Mouse (Mus musculus) intestine, postnatal 0 days (tissue): ENCODE measurements around the gene Nfe2l2. TPM values are rescaled to one million over a fixed set of nuclear protein-coding genes. Genes with fewer than 3 reads are reported as not detected.

Experiments used
- ATAC-seq: fragments of 200-750 bp; cut with Nextera tagmentation; 2 replicates; pipeline ENCODE4 v1.8.0; 2017; ENCODE audit warnings: mild to moderate bottlenecking, moderate TSS enrichment, moderate library complexity
- H3K27ac ChIP-seq: fragments of 300-500 bp; sonication (generic); 2 replicates; pipeline ENCODE4 v1.5.1; 2014; ENCODE audit warnings: mild to moderate bottlenecking, low read depth, low read length, moderate library complexity
- H3K27me3 ChIP-seq: fragments of 300-500 bp; sonication (generic); replicated peaks from 2 replicates; pipeline ENCODE4 v1.6.1; 2014; ENCODE audit warnings: low read length, mixed read lengths; ENCODE audit not compliant: control insufficient read depth, insufficient read depth
- H3K36me3 ChIP-seq: fragments of 300-500 bp; sonication (generic); 2 replicates; pipeline ENCODE4 v1.6.1; 2014; ENCODE audit warnings: mild to moderate bottlenecking, moderate library complexity; ENCODE audit not compliant: control insufficient read depth, insufficient read depth
- H3K4me1 ChIP-seq: fragments of 300-500 bp; sonication (generic); replicated peaks from 2 replicates; pipeline ENCODE4 v1.6.1; 2014; ENCODE audit warnings: antibody characterized with exemption, low read length, mixed read lengths; ENCODE audit not compliant: control insufficient read depth, insufficient read depth
- H3K4me2 ChIP-seq: fragments of 300-500 bp; sonication (generic); replicated peaks from 2 replicates; pipeline ENCODE4 v1.6.1; 2014; ENCODE audit warnings: low read depth, mild to moderate bottlenecking, moderate library complexity
- H3K4me3 ChIP-seq: fragments of 300-500 bp; sonication (generic); 2 replicates; pipeline ENCODE4 v1.5.1; 2014; ENCODE audit warnings: low read depth, low read length
- H3K9ac ChIP-seq: fragments of 300-500 bp; sonication (generic); 2 replicates; pipeline ENCODE4 v1.6.1; 2014; ENCODE audit warnings: mild to moderate bottlenecking, low read depth, low read length
- H3K9me3 ChIP-seq: fragments of 300-500 bp; sonication (generic); 2 replicates; pipeline ENCODE4 v1.6.1; 2016; ENCODE audit warnings: mixed run types; ENCODE audit not compliant: control insufficient read depth
- CTCF ChIP-seq: sonication (generic); IDR thresholded peaks from 2 replicates; pipeline ENCODE4 v1.5.1; 2016; ENCODE audit warnings: low read depth, mild to moderate bottlenecking, control low read depth, antibody characterized with exemption, moderate library complexity
- WGBS: fragments of 180-500 bp; shearing (Covaris S2); extraction: QIAGEN DNeasy Blood & Tissue Kit; methylation state at CpG from one replicate; pipeline ENCODE4 v1.1.7; 2014; 5-methylcytosine and 5-hydroxymethylcytosine counted together
- polyA plus RNA-seq: library from polyadenylated mRNA; unstranded; fragments of >200 nt; fragmentation: Nextera tagmentation; extraction: Ambion mirVana; gene quantifications from 2 replicates; pipeline ENCODE4 v1.2.1, GENCODE M21; 2015

The Nfe2l2 gene
- polyA plus RNA-seq, 1 experiment from 2014 or later: 93.6 TPM

DNA sequence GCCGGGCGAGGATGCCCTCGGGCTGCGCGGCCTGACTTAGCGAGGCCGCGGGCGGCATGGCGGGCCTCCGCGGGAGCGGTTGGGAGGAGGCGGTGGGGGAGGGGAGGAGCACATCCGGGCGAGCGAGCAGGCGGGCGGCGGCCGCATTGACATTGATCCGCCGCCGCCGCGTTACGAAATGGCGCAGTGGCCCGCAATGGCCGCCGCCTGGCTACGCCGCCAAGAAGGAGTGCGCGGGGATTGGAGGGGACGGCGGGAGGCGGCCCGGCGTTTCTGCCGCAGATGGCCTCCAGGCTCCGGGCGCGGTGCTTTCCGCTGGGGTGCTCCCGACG, 44.8 kb downstream of the Nfe2l2 start:
- 0% methylated on average over 31 of the region's 47 CpGs for WGBS
- Histone ChIP-seq H3K9me3 (no peaks in the 10 kb centered on the region), H3K27ac (peak overlapping the region; percentile 97), H3K9ac (peak overlapping the region; percentile 98), H3K27me3 (no peaks in the 10 kb centered on the region), H3K4me1 (0 out of 2 replicates have a peak, but pooled peaks cover 2% of the 10 kb centered on the region), H3K4me2 (peak overlapping the region; percentile 62), H3K4me3 (peak overlapping the region; percentile 94), H3K36me3 (peaks cover 26% of the 10 kb centered on the region)
- TF ChIP-seq CTCF: peak; percentile 26; the same call in 1 of the 2 replicates
- peak; percentile 78 for ATAC-seq

GRCm38 (mm10) chr2:75658727-75659628, 45.5 kb downstream of the Nfe2l2 start, which contains the start of gene Hnrnpa3:
Gene Hnrnpa3, plus strand, starts transcription at chr2:75659261.
- H3K9ac ChIP-seq: peak within 1 kb of the TSS; percentile 98
- WGBS: under 1% methylated on average over 93 of the region's 102 CpGs
- 0 out of 2 replicates have a peak, but pooled peaks cover 2% of the 10 kb centered on the region for H3K4me1 ChIP-seq
- peak; percentile 95 for ATAC-seq
- H3K4me2 ChIP-seq: peak within 1 kb of the TSS; percentile 62
- no peaks in the 10 kb centered on the region for H3K9me3 ChIP-seq
- H3K27me3 ChIP-seq: no peaks in the 10 kb centered on the region
- peaks cover 20% of the 10 kb centered on the region for H3K36me3 ChIP-seq
- H3K27ac ChIP-seq: peak within 1 kb of the TSS; percentile 97
- H3K4me3 ChIP-seq: peak within 1 kb of the TSS; percentile 94
- TF ChIP-seq CTCF: peak; percentile 12

DNA sequence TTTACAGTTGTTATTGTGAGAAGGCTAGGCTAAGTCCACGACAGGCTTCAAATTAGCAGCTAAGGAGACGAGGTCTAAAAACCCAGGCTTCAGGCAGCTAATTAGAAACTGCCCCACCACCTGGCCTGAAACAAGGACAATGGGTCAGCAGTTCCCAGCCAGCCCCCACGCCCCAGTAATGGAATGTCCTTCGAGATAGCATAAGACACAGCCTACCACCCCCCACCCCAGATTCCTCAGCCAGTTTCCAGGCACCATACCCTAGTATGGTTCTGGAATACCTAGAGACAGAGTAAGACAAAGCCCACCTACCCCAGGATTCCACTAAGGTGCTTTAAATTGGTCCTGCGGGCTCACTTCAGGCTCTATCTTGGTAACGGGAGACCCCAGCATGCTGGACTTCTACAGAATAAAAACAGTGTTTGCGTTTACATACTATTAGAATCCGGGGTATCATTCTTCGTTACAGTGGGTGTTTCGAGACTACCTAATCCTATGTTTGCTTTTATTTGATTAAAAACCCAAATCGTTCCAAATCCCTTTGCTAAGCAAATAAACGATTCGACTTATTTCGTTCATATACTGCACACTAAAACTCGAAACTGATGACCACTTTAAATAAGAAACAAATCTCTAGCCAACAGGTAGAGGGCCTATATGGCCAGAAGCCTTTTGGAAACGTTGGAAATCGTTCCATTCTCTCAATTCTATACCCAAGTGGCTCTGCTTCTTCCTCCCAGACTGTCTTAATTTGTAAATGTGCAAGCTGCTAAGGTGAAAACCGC, 46.3 kb downstream of the Nfe2l2 start:
- peaks cover 11% of the 10 kb centered on the region; the same call in 1 of the 2 replicates for H3K36me3 ChIP-seq
- peak overlapping the region; percentile 83 for H3K9ac ChIP-seq
- H3K27me3 ChIP-seq: no peaks in the 10 kb centered on the region
- WGBS: 3% methylated on average over 18 of the region's 18 CpGs
- peak overlapping the region; percentile 94 for H3K4me3 ChIP-seq
- no peaks in the 10 kb centered on the region for H3K9me3 ChIP-seq
- H3K27ac ChIP-seq: peak overlapping the region; percentile 95
- 0 out of 2 replicates have a peak, but pooled peaks cover 2% of the 10 kb centered on the region for H3K4me1 ChIP-seq
- TF ChIP-seq CTCF: no peak
- no peak for ATAC-seq
- H3K4me2 ChIP-seq: peak overlapping the region; percentile 62

- no peak overlapping the region for H3K4me3 ChIP-seq
- H3K36me3 ChIP-seq: no peaks in the 10 kb centered on the region
- 96% methylated on average over 5 of the region's 5 CpGs for WGBS
- no peaks in the 10 kb centered on the region for H3K9me3 ChIP-seq
- TF ChIP-seq CTCF: no peak
- H3K27me3 ChIP-seq: no peaks in the 10 kb centered on the region
- no peak overlapping the region for H3K27ac ChIP-seq
- H3K4me1 ChIP-seq: 0 out of 2 replicates have a peak, but pooled peaks cover 2% of the 10 kb centered on the region
- no peak overlapping the region for H3K9ac ChIP-seq
- no peak for ATAC-seq
- no peak overlapping the region for H3K4me2 ChIP-seq
Measured at GRCm38 (mm10) chr2:75656924-75657323, 47.5 kb downstream of the Nfe2l2 start.

DNA sequence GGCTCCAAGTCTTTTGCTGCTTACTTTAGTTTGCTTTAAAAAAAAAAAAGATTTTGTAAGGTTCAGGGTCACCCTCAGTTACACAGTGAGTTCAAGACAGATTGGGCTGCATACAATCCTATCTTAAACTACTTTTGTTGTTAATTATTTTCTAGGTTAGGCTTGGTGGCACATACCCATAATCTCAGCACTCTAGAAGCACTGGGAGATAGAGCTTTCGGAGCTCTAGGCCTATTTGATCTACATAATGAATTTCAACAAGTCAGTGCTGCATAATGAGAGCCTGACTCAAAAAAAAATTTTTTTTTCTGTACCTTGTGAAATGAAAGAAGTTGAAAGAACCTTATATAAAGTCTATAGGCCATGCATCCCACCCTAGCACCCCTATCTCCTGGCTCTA, 49.8 kb downstream of the Nfe2l2 start:
- H3K4me2 ChIP-seq: no peak overlapping the region
- no peak for ATAC-seq
- no peaks in the 10 kb centered on the region for H3K36me3 ChIP-seq
- no peaks in the 10 kb centered on the region for H3K9me3 ChIP-seq
- H3K27ac ChIP-seq: no peak overlapping the region
- H3K9ac ChIP-seq: no peak overlapping the region
- H3K4me3 ChIP-seq: no peak overlapping the region
- no peaks in the 10 kb centered on the region for H3K27me3 ChIP-seq
- 0 out of 2 replicates have a peak, but pooled peaks cover 2% of the 10 kb centered on the region for H3K4me1 ChIP-seq
- TF ChIP-seq CTCF: no peak
- WGBS: 43% methylated on average over 1 of the region's 1 CpGs

GRCm38 (mm10) chr2:75653150-75653549, 51.3 kb downstream of the Nfe2l2 start:
- H3K27me3 ChIP-seq: no peaks in the 10 kb centered on the region
- H3K9ac ChIP-seq: no peak overlapping the region
- H3K36me3 ChIP-seq: no peaks in the 10 kb centered on the region
- H3K4me1 ChIP-seq: 0 out of 2 replicates have a peak, but pooled peaks cover 2% of the 10 kb centered on the region
- H3K4me3 ChIP-seq: no peak overlapping the region
- no peak overlapping the region for H3K4me2 ChIP-seq
- H3K9me3 ChIP-seq: no peaks in the 10 kb centered on the region
- ATAC-seq: peak; percentile 51; the same call in 1 of the 2 replicates
- no peak overlapping the region for H3K27ac ChIP-seq
- TF ChIP-seq CTCF: no peak
